Mouse (Mus musculus) heart, adult 11 months (tissue): ENCODE results near the gene Gtpbp1.

Source experiments
- DNase-seq: peaks from one replicate; pipeline ENCODE4 v3.0.0; 2022

Gene Gtpbp1

DNA sequence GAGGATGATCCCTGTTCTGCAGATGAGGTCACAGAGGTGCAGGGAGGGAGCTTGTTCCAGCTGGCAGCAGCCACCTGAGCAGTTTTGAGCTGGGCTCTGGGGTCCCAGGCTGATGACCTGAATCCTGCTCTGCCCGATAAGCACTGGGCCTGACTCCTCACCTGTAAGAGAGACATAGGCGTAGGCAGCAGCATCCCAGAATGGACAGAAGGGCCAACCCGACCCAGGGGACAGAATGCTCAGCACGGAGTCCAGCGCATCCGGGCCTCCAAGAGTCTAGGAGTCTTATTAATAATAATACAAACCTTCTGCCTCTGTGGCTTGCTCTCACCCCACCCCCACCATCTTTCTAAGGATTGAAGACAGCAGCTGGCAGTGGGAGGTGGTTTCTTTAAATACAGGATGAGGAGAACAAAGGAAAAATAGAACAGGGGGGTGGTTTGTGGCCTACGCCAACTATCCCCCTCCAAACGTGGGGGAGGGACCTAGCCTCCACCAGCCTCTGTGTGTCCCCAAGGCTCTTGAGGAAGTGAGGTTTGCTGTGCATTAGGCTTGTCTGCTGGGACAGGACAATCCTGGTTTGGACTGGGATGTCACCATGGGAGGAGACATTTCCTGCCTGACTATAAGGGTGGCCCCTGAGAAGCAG is 65.5 kb downstream of the Gtpbp1 start:
- DNase-seq: peak; percentile 86

DNA sequence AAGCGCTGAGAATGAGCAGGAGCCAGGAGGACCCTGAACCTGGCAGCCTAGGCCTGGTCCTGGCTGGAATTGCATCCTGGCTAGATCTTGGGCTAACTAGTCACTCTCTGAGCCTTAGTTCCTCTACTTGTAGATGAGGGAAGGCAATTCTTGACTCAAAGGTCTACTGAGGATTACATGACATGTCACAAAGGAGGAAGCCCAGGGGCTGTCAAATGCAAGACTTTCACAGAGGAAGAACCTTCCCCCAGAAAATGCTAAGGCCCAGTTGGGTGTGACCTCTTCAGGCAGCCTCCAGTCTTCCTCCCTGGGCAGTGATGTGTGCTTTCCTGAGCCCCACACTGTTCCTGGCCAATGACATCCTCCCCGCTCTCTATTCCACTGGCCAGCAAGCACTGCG is 66.5 kb downstream of the Gtpbp1 start:
- DNase-seq: no peak

DNA sequence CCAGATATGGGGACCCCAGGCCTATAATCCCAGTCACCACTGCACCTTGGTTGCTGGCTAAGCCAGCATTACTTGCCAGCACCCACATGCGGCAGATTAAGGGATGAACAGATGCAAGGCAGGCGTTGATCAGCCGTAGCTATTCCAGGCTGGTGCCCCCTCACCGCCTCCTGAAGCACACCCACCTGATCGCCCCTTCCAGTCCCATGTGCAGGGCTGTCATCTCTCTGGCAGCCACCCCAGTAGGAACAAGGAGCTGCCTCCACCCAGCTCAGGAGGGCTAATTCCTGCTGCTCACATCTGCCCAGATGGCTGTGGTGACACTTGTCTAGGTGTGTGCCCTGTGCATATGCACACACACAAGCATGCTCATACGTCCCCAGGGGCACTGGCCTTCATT is 70.3 kb downstream of the Gtpbp1 start:
- DNase-seq: no peak

DNA sequence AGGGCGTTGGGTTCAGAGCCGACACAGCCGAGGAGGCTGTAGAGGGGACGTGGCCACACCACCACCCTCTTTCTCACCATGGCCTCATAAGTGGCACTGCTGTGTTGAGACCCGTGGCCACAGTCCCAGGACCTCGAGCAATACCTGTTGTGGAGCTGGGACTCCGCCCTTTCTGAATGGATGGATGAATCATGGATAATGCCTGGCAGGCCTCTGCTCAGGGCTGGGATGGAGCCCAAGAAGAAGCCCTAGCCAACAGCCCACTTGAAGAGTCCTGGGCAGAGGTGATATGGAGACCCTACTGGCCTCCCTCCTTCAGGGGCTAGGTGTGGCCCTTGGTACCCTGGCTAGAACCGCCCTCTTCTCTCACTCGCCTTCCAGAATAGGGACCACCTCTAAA is 72.4 kb downstream of the Gtpbp1 start:
- no peak for DNase-seq

DNA sequence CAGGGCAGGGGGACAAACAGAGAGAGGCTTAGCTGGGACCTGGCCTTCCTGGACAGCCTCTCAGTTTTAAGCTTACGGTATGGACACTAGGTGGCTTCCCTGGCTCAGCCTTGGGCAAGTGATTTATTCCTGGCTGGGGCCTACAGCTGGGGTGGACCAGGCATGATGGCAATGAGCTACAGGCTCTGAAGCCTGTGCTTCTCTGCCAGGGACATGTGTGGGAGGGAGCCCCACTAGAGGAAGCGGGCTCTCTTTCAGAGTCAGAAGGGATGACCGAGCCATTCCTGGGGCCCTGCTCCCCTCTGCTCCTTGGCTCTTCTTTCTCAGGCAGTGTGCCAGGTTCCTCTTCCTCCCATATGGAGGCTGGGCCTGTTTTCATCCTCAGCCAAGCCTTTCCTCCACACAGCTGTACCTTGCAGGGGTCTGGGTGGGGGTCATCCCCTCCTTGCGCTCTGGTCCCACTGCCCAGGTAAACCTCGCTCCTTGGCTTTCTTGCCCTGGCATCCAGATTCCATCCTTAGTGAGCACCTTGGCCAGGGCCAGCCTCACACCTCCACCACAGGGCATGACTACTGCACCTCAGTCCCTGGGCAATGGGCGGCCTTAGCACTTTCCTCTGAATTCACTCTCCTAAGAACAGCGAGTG is 73.1 kb downstream of the Gtpbp1 start:
- peak; percentile 91 for DNase-seq

DNA sequence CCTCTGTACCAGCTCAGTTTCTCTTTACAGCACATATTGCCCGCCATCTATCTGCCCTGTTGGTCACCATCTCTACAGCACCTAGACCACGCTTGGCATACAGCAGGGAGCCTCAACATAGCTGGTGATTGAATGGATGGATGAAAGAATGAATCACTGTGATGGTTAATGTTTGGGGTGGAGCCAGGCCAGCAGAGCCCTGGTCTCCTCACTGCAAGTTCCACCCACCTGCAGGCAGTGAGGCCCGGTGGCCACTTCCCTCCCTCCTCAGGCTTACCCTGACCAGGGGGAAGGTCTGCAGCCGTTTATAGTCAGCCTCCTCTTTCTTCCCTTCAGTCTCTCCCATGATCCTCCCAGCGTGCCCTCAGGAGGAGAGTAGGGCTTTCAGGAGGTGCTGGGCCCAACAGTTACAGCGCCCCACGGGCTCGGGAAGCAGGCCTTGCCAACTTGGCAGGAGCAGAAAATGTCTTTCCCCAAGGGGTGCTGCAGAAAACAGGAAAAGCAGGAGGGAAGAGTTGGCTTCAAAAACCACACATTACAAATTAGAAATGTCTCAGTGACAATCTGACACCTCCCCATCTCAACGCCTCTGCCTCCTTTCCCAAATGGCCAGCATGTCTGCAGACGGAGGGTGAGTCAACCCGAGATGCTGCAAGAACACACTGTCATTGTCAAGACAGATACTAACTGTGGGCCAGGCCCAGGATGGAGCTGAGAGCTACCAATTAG is 74.1 kb downstream of the Gtpbp1 start:
- peak; percentile 92 for DNase-seq

DNA sequence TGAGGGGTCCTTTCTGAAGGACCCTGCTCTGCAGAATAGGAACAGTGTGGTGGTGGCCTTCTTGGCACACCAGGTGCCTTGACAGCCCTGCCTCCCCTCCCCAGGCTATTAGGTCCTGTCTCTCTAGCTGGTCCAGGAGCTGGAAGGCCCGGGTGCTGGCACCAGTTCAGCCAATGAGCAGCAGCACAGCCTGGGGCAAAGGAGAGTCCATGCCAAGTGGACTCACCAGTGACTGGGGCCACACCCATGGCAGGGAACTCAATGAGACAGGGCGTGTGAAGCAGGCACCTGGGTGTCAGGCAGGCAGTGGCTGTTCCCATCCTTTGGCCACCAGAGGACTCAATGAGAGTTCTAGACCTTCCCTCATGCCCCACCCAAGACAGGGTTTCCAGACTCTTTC is 74.7 kb downstream of the Gtpbp1 start:
- peak; percentile 95 for DNase-seq

DNA sequence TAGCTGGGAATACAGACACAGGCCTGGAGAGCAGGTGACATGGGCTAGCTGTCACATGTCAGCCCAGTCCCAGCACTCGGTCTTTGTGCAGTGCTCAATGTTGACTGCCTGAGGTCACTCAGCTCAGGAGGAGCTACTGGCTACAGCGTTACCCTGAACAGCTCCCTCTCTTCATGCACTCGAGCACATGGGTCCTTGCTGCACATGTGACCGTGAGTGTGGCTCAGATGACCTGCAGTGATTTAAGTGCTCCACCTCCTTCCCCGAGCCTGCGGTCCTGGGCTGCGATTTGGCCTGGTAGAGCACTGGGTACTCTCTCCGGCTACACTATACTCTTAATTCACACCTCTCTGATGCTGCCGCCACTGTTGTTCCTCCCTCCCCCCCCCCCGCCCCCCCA is 75.5 kb downstream of the Gtpbp1 start:
- DNase-seq: no peak

DNA sequence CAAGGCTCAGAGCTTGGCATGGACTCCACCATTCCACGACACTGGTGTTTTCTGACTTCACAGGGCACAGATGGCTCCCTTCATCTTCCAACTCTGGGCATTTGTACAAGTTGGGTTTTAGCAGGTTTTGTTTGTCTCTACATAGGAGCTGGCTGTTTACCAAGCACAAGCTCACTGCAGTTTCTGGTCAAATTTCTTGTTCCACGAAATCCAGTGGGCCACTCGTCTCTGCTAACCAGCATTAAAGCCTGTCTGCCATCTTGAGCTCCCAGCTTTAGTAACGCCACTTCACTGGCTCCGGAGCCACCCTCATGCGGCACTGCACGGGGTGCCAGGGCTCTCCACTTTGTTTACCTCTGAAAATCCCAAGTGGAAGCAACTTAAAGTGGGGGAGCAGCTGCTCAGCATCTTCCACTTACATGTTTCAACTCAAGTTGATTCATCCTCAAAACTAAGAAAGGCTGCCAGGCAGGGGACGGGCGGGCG is 76.0 kb downstream of the Gtpbp1 start:
- DNase-seq: no peak

DNA sequence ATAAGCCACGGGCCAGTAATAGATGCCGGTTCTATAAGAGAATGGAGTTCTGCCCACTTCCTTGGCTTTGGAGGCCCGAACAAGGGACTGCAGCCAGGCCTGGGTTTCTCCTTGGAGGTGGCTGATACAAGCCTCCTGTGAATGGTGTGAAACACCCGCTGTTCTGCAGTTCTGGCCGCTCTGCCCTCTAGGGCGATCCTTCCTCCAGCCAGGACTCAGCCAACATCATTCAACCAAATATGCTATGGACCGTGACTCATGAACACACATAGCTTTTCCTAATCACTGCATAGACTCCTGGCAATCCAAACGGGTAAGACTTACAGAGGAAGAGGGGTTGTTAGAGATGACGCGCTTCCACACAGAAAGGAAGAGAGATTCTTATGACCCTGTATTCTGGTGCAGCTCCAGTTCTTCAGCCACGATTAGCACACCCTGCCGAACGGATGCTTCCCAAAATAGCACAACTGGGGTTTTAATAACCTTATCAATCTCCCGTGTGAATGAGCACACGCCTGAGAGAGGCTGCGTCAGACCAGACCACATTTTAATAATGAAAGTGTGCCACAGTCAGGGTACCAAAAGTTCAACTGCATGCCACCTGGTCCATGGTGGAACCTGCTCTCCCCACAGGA is 76.8 kb downstream of the Gtpbp1 start:
- DNase-seq: peak; percentile 92

DNA sequence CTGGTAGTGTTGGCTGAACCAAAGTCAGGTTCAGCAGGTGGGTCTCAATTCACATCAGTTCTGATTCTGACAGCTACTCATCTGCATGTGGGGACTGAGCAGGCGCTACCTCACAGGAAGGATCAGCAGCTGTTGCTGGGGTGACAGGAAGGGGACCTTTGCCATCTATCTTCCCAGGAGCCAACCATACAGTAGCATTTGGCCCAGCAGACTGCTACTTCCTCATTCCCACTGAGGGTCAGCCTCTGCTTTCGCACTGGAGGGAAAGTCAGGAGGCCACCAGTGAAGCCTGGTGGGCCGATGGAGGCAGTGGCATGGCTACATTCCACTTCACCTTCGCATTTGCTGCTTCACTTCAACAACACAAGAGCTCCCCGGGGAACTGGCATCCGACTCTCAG is 77.7 kb downstream of the Gtpbp1 start:
- no peak for DNase-seq

DNA sequence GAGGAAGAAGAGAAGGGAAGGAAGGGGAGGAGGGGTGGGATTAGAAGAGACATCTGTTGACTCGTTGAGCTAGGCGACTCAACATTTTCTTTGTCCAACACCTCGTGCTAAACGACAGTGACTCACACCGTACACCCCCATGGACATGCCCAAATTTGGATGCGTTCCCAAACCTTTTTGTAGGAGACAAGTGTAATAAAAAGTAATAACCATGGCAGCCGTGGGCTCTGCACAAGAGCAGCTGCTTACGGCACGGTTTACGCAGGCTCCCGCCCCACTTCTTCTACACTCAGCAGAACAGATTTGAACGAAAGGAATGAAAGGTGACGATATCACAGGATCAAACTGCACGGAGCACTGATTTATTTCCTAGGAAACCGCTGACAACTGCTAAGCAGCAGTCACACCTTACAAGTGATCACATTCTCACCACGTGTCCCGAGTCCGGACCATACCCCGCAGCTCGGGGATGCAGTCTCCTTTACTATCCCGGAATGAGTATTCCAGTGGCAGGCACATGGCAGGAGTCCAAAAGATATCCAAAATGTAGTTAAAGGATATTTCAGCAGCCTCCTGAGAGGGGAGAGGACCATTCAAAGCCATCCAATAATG is 80.1 kb downstream of the Gtpbp1 start:
- no peak for DNase-seq
